Comparison of ENCODE assay signal across 16 mouse cellular contexts in the genomic region with DNA sequence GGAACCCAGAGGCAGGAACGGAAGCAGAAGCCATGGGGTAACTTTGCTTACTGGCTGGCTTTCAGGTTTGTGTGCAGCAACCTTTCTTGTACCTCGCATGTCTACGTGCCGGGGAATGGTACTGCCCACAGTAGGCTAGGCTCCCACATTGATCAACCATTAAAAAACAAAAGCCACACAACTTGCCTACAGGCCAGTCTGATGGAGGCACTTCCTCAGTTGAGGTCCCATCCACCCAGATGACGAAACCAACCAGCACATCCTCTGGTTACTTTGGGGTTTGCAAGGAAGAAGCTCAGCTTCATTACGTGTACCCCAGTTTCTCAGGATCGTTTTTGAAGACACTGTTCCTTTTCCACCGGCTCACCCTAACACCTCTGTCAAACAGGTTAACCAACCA.
"Had no signal": no experiment of that assay in that cellular context is flagged by ENCODE, and none has a peak within 500 bp of the region (broad histone marks: within the 10 kb centered on the region; RNA-seq: fewer than 3 reads in every experiment).

No protein-coding gene starts in this region.

- DNase-seq: gastrocnemius, adult 2 months; gastrocnemius, postnatal 10 days; gastrocnemius, postnatal 25 days; heart, adult 2 months; heart, postnatal 4 days; kidney, adult 18-20 months; kidney, adult 8-10 months; kidney, postnatal 10 days; kidney, postnatal 25 days; kidney, postnatal 4 days; liver; liver, embryonic 13.5 days had no signal

- ATAC-seq: hindbrain, embryonic 16.5 days; inflammation-experienced regulatory T-cells, adult 6 months; intestine, embryonic 15.5 days; intestine, postnatal 0 days had no signal
